Mouse (Mus musculus) spleen, adult 18-20 months (tissue): ENCODE measurements at regions not wholly inside any gene's neighbourhood (a gene's known extent, or its start where the extent isn't known, plus 50 kb on each side); places are given as distances from the start of the nearest gene placed in this dataset.

Experiments
- DNase-seq, 2 experiments: peaks; one replicate each; pipeline ENCODE4 v3.0.0; 2022; ENCODE audit warnings: mixed read lengths in 2 of 2

- DNase-seq: no peak
Measured at GRCm38 (mm10) chr1:137212856-137213255, 252.6 kb upstream of the Nr5a2 start.

DNA sequence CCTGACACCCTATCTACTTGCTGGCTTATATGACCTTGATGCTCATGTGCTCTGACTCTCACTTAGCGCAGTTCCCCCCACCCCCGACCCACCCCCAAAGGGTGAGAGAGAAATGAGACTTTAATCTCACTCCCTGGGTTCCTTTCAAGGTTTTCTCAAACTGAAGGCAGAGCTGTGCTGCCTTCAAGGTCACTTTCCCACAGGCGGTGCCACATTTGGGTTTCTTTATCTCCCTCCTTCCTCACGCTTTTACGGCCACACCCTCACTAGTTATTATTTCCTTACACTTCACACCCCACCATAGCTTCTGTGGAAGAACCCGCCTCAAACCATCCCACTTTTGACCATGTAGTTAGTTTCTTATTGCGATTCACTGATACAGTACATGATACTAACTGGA lies 244.1 kb upstream of the Nr5a2 start:
- no peak for DNase-seq

- DNase-seq: no peak
Measured at GRCm38 (mm10) chr1:137203512-137203911, 243.3 kb upstream of the Nr5a2 start.

- DNase-seq: no peak
Measured at GRCm38 (mm10) chr1:137200931-137201330, 240.7 kb upstream of the Nr5a2 start.

DNA sequence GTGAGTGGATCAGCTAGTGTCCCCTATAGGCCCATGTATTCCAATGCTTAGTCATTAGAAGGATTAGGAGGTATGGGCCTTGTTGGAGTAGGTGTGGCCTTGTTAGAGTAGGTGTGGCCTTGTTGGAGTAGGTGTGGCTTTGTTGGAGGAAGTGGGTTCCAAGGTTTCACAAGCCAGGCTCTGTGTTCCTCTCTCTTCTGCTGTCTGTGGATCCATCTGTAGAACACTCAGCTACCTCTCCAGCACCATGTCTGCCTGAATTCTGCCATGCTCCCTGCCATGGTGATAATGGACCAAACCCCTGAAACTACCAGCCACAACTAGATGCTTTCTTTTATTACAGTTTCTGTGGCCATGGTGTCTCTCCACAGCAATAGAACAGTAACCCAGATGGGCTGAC lies 235.7 kb upstream of the Nr5a2 start:
- no peak for DNase-seq

DNA sequence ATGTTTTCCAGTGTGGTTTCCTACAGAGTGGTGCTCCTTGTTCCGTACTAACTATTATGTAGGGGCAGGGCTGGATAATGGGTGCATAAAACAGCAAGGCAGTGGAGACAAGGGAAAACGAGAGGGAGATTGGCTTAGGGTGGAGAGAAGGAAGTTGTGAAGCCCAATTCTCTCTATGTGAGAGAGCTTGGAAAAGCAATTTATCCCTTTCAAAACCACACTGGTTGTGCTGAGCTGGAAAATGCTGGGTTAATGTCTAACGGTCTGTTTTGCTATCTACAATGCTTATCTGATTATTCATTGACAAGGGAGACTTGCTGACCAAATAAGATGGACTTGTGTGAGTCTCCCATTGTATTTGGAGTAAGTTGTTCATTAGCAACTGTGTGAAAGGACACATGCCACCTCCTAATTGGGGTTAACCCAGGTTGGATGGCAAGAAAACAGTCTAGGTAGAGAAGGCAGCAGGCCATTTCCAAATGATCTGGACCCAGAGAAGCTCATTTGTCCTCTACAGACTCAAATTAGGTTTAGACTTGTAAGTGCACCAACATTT lies 234.9 kb upstream of the Nr5a2 start:
- no peak for DNase-seq

DNA sequence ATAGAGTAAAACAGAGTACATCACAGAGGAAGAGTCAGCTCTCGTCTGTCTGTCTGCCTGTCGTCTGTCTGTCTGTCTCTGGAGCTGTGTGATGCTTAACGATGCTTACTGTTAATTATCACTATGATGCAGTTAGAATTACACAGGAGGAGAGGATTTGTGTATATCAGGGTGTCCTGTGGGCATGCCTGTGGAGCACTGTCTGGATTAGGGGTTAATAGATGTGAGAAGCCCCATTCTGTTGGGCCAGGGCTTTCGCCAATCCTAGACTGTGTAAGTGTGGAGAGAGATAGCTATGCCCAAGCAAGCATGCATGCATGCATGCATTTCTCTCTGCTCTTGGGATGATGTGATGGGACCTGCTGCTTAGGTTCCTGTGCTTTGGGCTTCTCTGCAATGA lies 218.0 kb upstream of the Nr5a2 start:
- DNase-seq: no peak

DNA sequence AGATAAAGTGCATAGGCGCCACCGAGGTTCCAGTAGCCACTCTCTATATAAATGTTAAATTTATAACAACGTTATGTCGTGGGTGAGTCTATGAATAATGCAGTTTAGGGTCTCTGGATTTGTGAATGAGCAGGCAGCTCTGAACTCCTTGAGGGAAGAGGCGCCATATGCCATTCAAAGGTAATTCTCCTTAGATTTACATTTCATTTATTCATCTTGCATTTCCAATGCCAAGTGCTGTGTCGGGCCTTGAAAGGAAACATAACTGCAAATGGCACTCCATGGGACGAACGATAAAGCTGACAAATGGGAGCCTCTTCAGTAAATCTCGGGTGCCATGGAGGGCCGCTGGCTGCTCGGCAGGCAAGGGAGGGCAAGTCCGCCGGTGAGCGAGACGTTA lies 216.4 kb upstream of the Nr5a2 start:
- DNase-seq: no peak

DNA sequence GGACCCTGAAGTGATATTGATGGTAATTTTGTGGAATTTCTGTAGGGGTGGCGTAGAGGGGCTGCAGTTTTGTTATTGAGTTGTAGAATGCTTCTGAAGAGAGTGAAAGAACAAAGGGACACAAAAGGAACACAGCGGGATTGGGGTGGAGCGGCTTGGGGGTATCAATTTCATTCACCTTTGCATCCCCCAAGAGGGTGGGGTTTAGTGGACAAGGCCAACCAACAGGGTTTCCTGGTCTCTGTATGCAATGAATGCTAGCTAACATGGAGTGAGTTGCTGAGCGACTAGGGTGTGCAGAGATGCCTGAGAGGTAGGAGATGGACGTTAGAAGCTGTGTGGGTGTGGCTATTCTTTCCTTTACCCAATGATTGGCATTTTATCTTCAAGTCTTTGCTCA lies 213.8 kb upstream of the Nr5a2 start:
- no peak for DNase-seq

GRCm38 (mm10) chr1:137172128-137172527 lies 211.9 kb upstream of the Nr5a2 start:
- no peak for DNase-seq

DNA sequence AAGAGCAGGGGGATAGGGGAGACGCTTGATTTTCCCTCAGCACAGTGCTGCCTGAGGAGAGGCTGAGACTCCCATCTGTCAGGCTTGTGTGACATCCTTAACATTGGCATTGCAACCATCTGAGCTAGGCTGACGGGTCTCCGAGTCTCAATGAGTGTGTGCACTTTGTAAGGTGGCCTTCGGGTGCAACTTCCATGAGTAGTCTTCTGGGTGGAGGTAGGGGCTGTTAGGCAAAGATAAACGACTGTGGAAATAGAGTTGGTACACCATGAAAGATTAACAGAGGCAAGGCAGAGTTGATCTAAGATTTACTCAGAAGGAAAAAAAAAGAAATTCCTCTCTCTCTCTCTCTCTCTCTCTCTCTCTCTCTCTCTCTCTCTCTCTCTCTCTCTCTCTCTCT lies 211.2 kb upstream of the Nr5a2 start:
- no peak for DNase-seq

DNA sequence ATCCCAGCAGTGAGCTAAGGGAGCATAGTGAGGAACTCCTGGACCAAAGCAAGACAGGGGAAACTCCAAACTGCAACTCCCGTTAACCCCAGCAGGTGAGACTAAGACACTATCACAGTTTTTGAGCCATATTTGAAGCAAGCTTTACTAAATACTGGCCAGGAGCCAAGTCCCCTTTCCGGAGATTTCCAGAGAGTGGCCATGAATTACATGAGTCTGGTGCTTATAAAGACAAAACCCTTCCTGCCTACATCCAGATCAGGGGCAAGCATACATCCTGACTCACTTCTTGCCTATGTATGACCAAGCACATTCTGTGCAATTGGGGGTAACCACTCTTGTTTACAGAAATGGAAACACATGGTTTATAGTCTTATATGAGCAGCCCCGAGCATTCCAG lies 187.6 kb upstream of the Nr5a2 start:
- no peak for DNase-seq

GRCm38 (mm10) chr1:137141879-137142570 lies 181.8 kb upstream of the Nr5a2 start:
- DNase-seq: no peak

DNA sequence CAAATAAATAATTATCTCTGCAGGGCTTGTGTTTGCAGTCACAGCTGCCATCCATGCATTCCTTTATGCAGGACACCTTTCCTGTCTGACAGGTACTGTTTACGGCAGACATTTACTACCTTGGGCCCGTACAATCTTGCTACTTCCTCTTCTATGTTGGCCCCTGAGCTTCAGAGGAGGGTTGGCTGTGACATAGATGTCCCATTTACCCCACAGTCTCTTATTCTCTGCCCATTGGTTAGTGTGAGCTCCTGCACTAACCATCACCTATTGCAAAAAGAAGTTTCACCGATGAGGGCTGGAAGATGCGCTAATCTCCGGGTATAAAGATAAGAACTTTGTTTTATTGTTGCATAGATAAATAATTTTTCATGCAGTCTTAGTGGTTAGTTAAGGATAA lies 181.1 kb upstream of the Nr5a2 start:
- no peak for DNase-seq

GRCm38 (mm10) chr1:137136156-137136555 lies 175.9 kb upstream of the Nr5a2 start:
- no peak for DNase-seq

DNA sequence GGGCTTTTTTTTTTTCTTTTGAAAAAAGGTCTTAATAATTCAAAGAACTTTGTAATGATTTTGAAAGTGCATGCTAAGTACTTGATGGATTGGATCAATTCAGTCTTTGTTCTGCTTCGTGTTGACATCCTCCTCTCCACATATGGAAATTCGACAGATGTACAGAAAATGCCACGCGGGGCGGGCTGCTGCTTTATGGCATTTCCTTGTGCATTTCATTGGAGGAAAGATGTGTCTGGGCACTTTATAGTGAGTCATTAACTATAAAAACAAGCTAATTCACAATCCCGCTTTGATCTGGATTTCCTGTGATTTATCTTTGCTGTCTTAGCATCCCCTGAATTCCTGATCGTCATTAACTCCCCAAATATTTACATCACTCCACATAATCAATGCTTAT lies 173.5 kb upstream of the Nr5a2 start:
- DNase-seq: no peak

DNA sequence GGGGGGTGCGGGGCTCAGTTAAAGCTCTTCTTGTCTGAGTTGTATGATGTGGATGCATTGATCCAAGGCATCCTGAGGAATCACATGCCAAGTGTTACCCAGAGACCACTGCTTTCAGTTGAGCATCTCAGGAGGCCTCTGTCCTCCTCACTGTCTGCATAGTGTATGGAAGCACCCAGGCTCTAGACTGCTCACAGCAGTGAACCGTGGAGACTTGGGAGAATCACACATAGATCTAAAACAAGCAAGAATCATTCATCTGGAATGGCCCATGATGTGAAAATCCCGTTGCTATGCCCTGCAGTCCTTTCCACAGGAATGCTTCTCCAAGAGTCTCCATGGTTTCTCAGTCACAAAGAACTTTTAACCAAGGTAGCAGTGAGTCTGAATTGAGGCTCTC lies 170.0 kb upstream of the Nr5a2 start:
- DNase-seq: no peak

GRCm38 (mm10) chr1:137129116-137129515 lies 168.9 kb upstream of the Nr5a2 start:
- no peak for DNase-seq

DNA sequence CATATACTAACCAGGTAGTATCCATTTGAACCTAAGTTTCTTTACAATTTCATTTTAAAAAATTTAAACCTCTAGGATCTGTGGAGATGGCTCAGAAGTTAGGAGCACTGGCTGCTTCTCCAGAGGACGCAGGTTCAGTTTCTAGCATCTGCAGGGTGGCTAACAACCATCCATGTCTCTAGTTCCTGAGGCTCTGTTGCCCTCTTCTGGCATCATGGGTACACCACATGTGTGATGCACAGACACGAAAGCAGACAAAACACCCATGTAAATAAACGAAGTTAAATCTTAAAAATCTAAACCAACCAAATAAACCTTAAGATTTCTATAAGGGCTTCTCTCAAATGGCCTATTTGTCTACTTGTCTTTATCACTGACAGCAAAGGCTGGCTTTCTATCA lies 157.6 kb upstream of the Nr5a2 start:
- no peak for DNase-seq

DNA sequence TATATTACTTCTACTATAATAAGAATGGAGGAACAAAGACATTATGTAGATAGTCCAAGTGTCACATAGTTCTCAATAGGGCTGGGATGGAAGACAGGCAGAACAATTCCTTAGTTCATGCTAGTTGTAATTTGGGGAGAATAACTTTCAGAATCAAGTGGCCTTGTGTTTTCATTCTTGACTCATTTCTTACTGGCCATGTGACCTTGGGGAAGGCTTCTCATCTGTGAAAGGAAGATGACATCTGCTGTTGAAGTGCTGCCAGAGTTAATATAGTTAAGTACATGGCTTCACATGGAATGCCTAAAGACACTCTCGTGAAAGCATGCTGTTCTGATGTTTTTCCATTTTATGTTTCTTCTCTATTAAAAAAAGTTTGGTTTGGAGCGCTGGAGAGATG lies 146.2 kb upstream of the Nr5a2 start:
- no peak for DNase-seq

DNA sequence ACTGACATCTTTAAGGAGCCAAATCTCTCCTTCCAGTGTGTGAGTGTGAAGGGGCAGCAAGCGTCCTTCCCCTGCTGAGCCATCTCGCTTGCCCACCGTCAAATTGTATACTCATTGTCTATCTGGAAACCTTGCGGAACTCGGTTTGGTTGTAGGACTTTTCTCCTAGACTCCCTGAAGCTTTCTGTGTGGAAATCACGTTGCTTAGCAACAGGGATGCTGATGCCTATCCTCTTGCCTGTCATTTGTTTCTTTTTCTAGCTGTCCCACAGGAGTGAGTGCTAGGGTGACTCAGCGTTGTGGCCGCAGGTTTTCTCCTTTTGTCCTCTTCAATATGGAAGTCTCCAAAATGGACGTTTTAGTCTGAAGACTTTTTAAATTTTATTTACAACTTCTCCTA lies 131.5 kb upstream of the Nr5a2 start:
- no peak for DNase-seq

GRCm38 (mm10) chr1:137088148-137088547 lies 127.9 kb upstream of the Nr5a2 start:
- DNase-seq: no peak

DNA sequence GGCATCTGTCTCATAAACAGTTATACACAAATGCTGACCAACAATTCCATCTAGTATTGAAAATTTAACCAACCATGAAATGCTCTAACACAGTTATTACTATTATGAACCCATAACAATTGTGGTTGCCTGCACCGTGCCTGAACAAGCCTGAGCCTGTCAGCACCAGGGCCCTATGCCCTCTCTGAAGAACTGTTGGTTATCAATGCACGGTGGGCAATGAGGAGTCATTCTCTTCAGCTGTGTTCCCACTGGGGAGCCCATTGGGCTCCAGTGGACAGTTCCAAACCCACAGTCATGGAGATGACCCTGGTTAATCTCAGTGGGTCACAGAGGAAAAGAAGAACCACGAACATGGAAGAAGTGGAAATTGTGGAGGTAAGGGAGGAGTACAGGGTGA lies 126.5 kb upstream of the Nr5a2 start:
- no peak for DNase-seq

- no peak for DNase-seq
Measured at GRCm38 (mm10) chr1:137083500-137083899, 123.3 kb upstream of the Nr5a2 start.

DNA sequence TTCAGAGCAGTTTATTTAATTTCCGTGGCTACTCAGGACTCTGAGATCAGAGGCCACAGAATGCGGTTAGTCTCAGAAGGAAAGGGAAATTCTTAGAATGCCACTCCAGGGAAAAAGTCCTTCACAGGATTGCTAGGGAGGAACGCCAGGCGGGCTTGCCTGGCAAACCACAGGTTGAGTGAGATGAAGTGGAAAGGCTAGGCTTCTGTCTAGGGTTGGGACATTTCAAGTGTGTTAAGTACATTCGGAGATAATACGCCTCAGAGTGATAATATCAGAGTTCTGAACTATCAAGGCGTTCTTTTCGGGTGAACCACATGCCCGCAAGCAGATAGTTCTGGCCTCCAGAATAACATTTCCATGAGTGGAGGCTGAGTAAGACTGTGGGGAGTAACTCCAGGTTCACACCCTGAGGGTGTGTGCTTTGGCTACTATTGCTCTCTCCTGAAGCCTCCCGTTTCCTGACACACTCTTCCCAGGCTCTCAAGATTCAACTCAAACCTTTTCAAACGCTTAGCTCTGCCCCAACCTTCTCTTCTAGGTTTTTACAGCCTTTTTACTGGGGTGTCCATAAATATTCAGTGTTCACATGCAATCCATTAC lies 119.3 kb upstream of the Nr5a2 start:
- no peak for DNase-seq
